ENCODE assay signal across 17 mouse cellular contexts in genomic region chr9:78917336-78917735, GRCm38 (mm10).
"Had no signal": no experiment of that assay in that cellular context is flagged by ENCODE, and none has a peak within 500 bp of the region (broad histone marks: within the 10 kb centered on the region; RNA-seq: fewer than 3 reads in every experiment).

No protein-coding gene starts in this region.

- H3K9me3 ChIP-seq: hindbrain, embryonic 15.5 days; midbrain, embryonic 12.5 days; neural tube, embryonic 13.5 days had no signal

- H3K4me3 ChIP-seq: hindbrain, embryonic 15.5 days; midbrain, embryonic 12.5 days; myocyte; neural tube, embryonic 13.5 days had no signal

- DNase-seq: layer of hippocampus, postnatal 36 days; left cerebral cortex, postnatal 4 days; liver, postnatal 0 days; lung, embryonic 14.5 days; thymus, adult 2 months; thymus, postnatal 25 days had no signal

- H3K36me3 ChIP-seq: hindbrain, embryonic 15.5 days; midbrain, embryonic 12.5 days; neural tube, embryonic 13.5 days had no signal

- H3K27me3 ChIP-seq: hindbrain, embryonic 15.5 days; midbrain, embryonic 12.5 days; neural tube, embryonic 13.5 days had no signal

- H3K27ac ChIP-seq: hindbrain, embryonic 15.5 days; liver, embryonic 14.5 days; macrophage; midbrain, embryonic 12.5 days; neural tube, embryonic 13.5 days; stomach, postnatal 0 days had no signal

- ATAC-seq: intestine, postnatal 0 days; liver, postnatal 0 days; lung, postnatal 0 days; midbrain, embryonic 16.5 days had no signal

- H3K9ac ChIP-seq: hindbrain, embryonic 15.5 days; liver, embryonic 14.5 days; liver, postnatal 0 days; lung, embryonic 14.5 days; midbrain, embryonic 12.5 days; neural tube, embryonic 13.5 days had no signal

- H3K4me2 ChIP-seq: hindbrain, embryonic 15.5 days; liver, embryonic 11.5 days; lung, embryonic 14.5 days; midbrain, embryonic 12.5 days; neural tube, embryonic 13.5 days had no signal

- H3K4me1 ChIP-seq: hindbrain, embryonic 15.5 days; midbrain, embryonic 12.5 days; neural tube, embryonic 13.5 days had no signal
